ENCODE assay signal across 8 mouse cellular contexts in the genomic region with DNA sequence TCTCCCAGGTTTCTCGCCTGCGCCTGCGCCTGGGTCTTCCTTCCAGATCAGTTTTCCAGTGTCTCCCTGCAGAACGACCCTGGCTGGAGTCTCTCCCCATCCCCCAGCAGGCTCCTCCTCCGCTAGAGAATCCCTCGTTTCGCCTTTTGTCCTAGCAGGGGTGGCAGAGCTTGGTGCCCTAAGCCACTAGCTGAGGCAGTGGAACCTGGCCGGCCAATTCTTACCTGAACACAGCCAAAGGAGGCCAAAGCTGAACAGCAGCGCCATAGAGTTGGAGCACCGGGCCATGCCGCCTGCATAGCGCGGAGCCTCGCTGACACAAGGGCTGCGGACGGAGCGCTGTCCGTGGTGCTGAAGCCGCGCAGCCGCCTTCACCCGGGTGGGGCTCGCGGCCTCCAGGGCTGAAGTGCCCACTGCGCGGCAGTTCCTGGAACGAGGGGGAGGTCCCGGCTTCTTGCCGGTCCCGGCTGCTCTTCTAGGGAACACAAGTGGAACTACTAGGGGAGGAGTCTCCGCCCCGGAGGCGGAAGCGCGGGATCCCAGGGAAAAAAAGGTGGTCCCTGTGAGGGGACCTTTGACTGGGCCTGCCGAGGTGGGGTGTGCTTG. TPM values are rescaled to one million over a fixed set of nuclear protein-coding genes. Genes with fewer than 3 reads are reported as not detected.
DNase-seq lines count a peak whose midpoint lies in the region; ATAC-seq lines count a peak whose summit lies in the region.

A gene (minus strand): TSS at position 514 of the 606 bp plus-strand sequence.

- peak within 1 kb of the TSS; percentile 80 for H3K27ac ChIP-seq in forebrain, embryonic 14.5 days (ENCODE audit: low read depth, low read length)
- H3K27ac ChIP-seq in neural tube, embryonic 13.5 days (replicated peaks): peak within 1 kb of the TSS; percentile 92

- H3K4me3 ChIP-seq in forebrain, embryonic 14.5 days (ENCODE audit: low read depth, low read length): peak within 1 kb of the TSS; percentile 66
- peak within 1 kb of the TSS; percentile 71 for H3K4me3 ChIP-seq in neural tube, embryonic 13.5 days

- no peaks in the 10 kb centered on the region for H3K27me3 ChIP-seq in forebrain, embryonic 14.5 days (replicated peaks; ENCODE audit: control insufficient read depth, insufficient read depth, low read length)
- H3K27me3 ChIP-seq in neural tube, embryonic 13.5 days: peaks cover 2% of the 10 kb centered on the region; the same call in 1 of the 2 replicates

- peak; percentile 89 for DNase-seq in ES-CJ7 (ENCODE audit: low read depth, low spot score)
- peak; percentile 55 for DNase-seq in cerebellum, adult 11 months
- DNase-seq in forebrain, embryonic 14.5 days (ENCODE audit: low spot score): peak; percentile 76
- peak; percentile 84 to 88 for DNase-seq in heart, postnatal 10 days
- DNase-seq in kidney, postnatal 14 days: peak; percentile 88
- peak; percentile 59 to 70 for DNase-seq in lung, adult 18-20 months
- DNase-seq in testis, postnatal 10 days (ENCODE audit: low spot score): peak; percentile 92

- ATAC-seq in forebrain, embryonic 14.5 days: peak; percentile 73
- peak; percentile 72 for ATAC-seq in neural tube, embryonic 13.5 days (ENCODE audit: low read depth)

- under 1% methylated on average over 36 of the region's 36 CpGs for WGBS in forebrain, embryonic 14.5 days
- under 1% methylated on average over 36 of the region's 36 CpGs for WGBS in neural tube, embryonic 13.5 days

- peak within 1 kb of the TSS; percentile 66 for H3K4me2 ChIP-seq in forebrain, embryonic 14.5 days (ENCODE audit: low read length)
- peak within 1 kb of the TSS; percentile 62 for H3K4me2 ChIP-seq in neural tube, embryonic 13.5 days

- peaks cover 26% of the 10 kb centered on the region for H3K4me1 ChIP-seq in forebrain, embryonic 14.5 days (ENCODE audit: control insufficient read depth, insufficient read depth, low read length)
- H3K4me1 ChIP-seq in neural tube, embryonic 13.5 days (replicated peaks): peaks cover 55% of the 10 kb centered on the region

- peak within 1 kb of the TSS; percentile 77 for H3K9ac ChIP-seq in forebrain, embryonic 14.5 days (ENCODE audit: low read length)
- H3K9ac ChIP-seq in neural tube, embryonic 13.5 days: peak within 1 kb of the TSS; percentile 84

- no peaks in the 10 kb centered on the region for H3K9me3 ChIP-seq in forebrain, embryonic 14.5 days (replicated peaks; ENCODE audit: control insufficient read depth, low read length)
- no peaks in the 10 kb centered on the region for H3K9me3 ChIP-seq in neural tube, embryonic 13.5 days

- intact Hi-C loops in heart, postnatal 10 days (cut with DNase I): no loop called here

- H3K36me3 ChIP-seq in forebrain, embryonic 14.5 days (ENCODE audit: control insufficient read depth, insufficient read depth, low read length): peaks cover 26% of the 10 kb centered on the region
- peaks cover 27% of the 10 kb centered on the region for H3K36me3 ChIP-seq in neural tube, embryonic 13.5 days

RNA-seq across cellular contexts. Expression of the gene that starts here (rescaled TPM):
- polyA plus RNA-seq in forebrain, embryonic 14.5 days (2014; fragmentation: Nextera tagmentation; extraction: Ambion mirVana): 22.7 and 25.5 TPM in 2 replicates
- total RNA-seq in heart, postnatal 10 days (2021): under 1 TPM; 0.12 to 0.22 TPM
- polyA plus RNA-seq in neural tube, embryonic 13.5 days (2015; fragmentation: Nextera tagmentation; extraction: Ambion mirVana): 27.0 and 27.4 TPM in 2 replicates

Comparison
In these comparisons a context has a peak if more than half of its experiments do, and no peak if none do; other contexts are left out.
1. Peak in every context shown above with its lines: DNase-seq, ATAC-seq, H3K4me3 ChIP-seq and H3K27ac ChIP-seq.
2. Peak in DNase-seq in heart, postnatal 10 days; RNA of the gene not detected or under 1 TPM.